Mouse (Mus musculus): ENCODE measurements around the gene Nlrc5.
"Not testable (repeated sequence)": the region's sequence is repeated elsewhere in the genome, so short reads cannot be mapped to it uniquely, and the experiment has no call there.

Gene Nlrc5

DNA sequence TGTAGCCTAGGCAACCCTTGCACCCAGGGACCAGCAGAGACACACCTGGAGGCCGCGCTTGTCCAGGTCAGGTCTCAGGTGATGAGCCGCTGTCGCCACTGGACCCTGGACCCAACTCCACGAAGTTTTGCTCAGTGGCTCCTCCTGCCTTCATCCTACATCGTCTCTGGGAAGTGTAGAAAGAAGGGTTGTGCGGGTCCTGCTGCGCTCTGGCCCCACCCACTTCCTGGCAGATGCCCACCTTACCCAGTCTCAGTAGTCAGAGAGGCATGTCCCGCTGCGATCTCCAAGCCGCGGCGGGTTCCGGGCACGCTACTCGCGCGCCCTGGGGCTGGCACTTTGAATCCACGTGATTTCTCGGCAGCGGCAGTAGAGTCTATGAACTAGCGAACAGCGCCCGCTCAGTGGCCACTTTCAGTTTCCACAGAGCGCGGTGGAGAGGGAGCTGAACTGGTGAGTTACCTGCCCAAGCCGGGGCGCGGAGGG is at the start of gene Nlrc5:
TSS of gene Nlrc5 (plus strand) at position 376 of the 486 bp plus-strand sequence.
- DNase-seq (ENCODE audit: low spot score) = peak; percentile 70

DNA sequence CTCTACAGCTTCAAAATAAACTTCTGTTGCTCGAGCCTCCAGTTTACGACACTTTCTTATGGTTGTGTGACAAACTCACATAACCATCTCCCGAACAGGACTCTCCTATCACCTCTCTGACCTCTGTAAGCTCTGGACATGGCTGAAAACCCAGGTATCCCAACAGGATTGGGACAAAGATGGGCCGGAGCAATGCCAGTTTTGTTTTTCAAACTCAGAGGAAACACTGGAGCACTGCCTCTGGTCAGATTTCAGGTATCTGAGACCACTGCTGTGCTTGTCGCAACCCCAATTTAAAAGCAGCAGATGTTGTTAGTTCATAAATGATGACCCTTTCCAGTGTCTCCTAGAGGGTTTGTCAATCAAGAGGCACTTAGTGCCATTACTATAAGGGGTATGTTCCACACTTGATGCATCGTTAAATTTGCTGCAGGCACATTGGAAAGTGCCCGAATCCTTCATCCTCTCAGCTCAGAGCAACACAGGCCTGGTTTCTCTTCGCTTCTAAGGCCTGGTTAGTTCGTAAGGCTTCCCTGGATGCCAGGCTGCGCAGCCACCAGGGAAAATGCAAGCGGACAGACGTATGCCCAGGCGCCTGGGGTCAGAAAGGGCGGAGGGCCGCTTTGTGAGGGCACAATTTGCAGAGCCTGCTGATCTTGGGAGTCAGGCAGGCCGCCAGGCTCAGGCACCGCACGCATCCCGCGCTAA is 48.5 kb upstream of the Nlrc5 start:
- DNase-seq (ENCODE audit: low spot score) = no peak

DNA sequence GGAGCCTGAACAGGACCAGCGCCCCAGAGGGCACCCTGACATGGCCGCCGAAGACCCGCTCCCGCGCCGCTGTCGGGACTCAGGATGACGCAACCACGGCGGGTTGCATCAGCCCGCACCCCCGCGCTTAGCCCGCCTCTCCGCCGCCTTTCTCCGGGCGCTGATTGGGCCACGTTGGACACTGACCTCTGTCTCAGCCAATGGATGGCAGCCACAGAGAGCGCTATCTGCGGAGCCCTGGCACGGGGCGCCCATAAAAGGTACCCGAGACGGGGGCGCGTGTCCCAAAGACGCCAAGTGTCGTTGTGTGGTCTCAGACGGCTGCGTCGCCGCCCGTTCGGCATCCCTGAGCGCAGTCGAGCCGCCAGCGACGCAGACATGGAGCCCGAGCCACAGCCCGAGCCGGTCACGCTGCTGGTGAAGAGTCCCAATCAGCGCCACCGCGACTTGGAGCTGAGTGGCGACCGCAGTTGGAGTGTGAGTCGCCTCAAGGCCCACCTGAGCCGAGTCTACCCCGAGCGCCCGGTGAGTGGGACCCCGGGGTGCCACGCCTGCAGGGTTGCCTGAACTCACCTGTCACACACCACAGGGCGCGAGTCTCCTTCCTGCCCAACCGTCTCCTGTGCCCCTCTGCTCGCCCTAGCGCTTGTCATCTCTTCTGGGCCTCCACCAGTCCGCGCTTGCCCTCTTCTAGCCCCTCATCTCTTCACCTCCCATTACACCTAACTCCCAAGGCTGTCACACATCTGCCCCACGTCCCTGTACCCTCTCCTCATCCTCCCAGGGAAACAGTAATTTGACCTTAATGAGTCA is 47.7 kb upstream of the Nlrc5 start, which contains the start of gene Herpud1:
TSS of gene Herpud1 (plus strand) at position 225 of the 813 bp plus-strand sequence.
- DNase-seq (ENCODE audit: low spot score) = peak; percentile 96

DNA sequence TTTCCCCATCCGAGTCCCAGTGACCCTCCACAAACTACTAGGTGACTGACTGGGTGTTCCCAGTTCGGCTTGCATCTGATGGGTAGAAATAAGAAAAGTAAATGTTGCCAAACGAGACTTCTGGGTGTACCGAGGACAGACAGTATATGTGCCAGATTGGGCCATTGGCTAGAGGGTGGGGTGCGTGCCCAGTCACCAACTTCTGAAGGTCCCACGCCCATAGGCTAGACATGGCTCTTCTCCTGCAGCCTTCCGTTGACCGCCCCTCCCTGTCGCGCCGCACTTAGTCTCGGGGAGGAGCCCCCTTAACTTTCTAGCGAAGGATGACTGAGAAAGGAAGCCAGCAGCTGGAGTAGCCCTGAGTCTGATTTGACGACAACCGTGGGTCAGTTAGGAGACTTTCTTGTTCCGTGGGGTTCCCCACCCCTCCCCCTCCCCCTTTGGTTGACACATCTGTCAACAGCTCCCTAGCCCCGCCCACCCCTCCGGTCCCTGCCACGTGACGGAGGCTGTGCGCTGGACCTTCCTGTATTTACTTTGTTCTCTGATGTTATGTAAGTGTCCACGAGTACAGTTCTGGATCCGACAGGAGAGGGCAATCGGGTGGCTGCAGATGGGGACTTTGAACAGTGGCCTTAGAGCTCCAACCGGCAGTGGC is 47.0 kb upstream of the Nlrc5 start:
- peak; percentile 87 for DNase-seq (ENCODE audit: low spot score)

DNA sequence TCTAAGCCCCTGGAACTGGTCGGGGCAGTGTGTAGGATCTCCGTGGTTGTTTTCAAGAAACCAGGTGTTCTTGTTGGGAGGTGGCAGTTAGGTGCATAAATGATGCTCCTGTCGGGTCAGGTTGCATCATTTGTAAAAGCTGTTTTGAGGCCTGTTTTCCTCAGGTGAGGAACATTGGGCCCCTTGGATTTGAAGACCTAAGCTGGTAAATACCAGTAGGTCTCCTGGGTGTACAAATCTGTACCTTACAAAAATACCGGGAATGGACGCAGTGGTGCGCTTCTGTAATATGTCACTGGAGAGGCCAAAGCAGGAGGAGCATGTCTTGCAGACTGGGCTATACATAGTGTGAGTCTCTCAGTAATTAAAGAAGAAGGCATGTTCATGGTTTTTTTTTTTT is 46.4 kb upstream of the Nlrc5 start:
- DNase-seq (ENCODE audit: low spot score) = peak; percentile 9

DNA sequence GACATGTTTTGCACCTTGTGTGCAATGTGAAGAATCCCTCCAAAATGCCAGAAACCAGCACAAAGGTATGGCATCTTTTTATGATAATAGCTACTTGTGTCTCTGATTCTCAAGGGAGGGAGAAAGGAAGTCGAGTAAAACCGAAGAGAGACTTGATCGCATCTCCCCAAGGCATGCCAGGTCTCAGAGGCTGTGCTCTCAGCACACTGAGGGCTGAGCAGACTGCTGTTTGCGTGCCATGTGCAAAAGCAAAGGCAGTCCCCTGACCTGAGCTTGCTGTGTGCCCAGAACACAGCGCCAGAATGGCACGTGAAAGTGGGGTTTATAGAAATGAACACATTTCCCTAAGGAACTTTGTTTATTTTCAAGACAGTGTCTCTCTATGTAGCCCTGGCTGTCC is 44.6 kb upstream of the Nlrc5 start:
- DNase-seq (ENCODE audit: low spot score) = no peak

DNA sequence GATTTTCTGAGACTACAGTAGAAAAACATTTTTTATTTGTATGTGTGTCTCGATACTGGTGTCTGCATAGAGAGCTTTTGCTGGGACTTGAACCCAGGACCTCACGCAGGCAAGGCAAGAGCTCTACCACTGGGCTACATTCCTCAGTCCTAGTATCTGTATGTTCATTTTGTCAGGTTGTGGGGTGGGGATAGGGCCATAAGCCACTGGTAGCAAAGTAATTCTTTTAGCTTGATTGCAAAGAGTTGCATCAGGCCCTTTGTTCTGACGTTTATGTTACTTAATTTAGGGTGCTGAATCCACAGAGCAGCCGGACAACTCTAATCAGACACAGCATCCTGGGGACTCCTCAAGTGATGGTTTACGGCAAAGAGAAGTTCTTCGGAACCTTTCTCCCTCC is 43.7 kb upstream of the Nlrc5 start:
- DNase-seq (ENCODE audit: low spot score) = no peak

DNA sequence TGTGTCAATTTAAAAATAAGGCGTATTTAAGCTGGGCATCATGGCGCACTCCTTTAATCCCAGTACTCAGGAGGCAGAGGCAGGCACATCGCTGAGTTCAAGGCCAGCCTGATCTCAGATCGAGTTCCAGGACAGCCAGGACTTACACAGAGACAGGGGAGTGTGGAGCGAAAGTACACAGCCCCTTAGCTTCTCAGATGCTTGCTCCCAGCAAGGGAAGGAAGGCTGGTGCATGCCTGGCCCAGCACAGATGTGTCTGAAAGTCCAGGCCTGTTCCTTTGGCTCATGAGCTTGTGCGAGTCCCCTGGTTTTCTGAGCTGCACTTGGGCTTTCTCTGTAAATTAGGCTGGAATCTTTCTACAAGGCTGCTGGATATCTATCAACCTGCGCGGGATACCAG is 43.2 kb upstream of the Nlrc5 start:
- no peak for DNase-seq (ENCODE audit: low spot score)

DNA sequence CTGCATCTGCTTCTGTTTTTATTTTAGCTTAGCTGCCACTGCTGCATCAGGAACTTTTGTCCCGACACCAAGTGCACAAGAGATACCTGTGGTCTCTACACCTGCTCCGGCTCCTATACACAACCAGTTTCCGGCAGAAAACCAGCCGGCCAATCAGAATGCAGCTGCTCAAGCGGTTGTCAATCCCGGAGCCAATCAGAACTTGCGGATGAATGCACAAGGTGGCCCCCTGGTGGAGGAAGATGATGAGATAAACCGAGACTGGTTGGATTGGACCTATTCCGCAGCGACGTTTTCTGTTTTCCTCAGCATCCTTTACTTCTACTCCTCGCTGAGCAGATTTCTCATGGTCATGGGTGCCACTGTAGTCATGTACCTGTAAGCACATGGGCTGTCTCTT is 42.0 kb upstream of the Nlrc5 start:
- peak; percentile 54 for DNase-seq (ENCODE audit: low spot score)

DNA sequence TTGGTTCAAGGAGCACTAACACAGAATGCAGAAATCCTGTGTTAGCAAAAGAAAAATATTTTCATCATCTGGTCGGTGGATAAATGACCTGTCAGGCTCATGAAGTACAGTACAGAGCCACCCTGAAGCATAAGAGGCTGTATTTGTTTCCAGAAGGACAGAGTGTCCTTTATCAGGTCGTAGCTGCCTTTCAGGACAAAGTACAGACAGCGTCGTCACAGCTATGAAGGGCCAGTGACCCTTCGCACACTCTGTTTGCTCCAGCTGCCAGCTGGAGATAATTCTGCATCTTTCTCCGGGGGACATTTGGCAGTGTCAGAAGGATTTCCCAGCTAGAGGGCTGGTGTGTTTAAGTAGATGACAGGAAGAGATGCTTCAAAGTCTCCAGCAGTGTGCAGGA is 41.5 kb upstream of the Nlrc5 start:
- no peak for DNase-seq (ENCODE audit: low spot score)

DNA sequence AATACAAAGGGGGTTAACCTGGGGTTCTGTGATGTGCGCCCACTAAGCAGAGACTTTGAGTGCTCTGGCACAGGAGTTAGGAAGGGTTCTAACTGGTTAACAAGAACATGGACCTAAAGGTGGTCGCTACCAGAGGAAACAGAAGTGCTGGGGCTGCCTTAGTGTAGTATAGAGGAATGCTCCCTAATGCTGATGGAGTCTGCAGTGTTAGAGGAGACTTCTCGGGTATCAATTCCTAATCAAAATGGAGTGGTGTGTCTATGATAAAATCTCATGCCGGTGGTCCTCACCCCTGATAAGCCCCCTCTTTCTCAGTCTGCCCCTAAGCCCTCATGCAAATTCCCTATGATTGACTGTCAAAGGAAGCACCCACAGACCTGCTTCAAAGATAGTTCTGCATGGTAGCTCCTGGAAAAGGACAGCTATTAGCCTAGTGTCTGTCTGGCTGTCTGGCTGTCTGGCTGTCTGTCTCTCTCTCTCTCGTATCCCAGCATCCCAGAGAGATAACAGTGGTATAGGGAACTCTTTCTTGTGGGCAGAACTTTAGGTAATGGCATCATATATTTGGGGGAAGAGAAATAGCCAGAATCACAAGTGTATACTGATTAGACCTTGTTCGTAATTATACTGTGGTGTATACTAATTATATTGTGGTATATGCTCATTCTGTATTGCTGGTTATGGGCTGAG is 38.2 kb upstream of the Nlrc5 start:
- DNase-seq (ENCODE audit: low spot score) = no peak

DNA sequence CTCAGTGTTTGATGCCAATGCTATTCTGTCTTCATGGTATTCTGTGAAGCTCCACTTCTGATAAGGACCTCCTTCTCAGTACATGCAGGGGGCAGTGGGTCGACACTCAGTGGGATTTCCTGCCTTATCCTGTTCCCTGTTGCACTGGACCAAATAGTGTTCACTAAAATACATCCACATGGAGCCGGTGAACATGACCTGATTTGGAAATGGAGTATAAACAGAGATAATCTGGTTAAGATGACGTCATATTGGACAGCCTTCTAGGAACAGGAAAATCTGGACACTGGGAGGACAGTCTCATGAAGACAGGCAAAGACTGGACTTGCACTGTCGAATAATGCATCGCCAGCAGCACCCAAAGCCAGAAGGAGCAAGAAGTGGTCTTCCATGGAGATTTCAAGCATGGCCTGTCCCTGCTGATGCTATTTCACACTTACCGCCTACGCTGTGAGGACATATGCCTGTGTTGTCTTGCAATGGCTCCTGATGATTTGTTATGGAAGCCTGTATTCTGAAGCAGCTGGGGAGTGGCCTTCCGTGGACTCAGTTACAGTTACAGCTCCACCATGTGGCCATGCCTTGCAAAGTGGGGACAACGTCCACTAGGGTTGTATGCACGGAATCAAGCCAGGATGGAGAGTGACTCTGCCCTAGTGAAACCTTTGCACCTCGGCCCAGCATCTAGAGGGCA is 37.0 kb upstream of the Nlrc5 start:
- peak; percentile 54 for DNase-seq (ENCODE audit: low spot score)

DNA sequence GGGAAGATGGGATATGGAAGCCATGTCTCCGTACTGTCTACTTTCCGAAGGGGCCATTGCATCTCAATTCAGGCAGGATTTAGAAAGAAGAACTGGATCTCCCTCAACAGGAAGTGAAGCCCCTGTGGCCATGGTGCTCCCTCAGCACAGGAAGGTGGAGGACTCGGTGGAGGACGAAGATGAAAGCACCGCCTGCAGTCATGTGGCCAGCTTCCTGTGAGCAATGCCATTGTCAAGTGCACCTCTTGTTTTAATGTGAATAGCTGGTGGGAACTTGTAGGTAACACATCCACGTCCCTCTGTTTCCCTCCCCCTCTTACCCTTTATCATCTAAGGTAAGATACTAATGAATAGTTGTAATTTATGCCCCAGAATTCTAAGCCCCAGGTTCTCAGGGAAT is 35.6 kb upstream of the Nlrc5 start:
- DNase-seq (ENCODE audit: low spot score) = no peak

DNA sequence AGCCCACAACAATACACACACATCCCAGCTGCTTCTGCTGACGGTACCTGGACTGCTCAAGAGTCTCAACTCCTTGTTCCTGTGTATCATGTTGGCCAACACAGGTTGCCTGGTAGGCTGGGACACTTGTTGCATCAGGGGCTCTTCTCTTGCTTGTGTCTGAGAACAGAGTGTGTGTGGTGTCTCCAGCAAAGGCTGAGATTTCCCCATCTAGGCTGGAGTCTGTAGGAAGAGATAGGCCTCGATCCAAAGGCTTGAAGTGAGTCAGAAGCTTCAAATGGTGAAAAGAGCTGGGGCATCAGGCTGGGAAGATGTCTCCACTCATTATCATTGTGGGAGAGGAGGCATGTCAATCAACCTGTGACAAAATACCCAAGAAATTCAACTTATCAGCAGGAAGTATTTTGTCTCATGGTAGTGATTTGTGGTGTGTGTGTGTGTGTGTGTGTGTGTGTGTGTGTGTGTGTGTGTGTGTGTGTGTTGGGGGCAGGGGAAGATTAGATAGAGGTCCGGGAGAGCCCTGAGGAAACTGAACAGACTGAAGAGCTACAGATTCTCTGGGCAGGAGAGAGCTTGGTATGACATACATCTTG is 34.7 kb upstream of the Nlrc5 start:
- no peak for DNase-seq (ENCODE audit: low spot score)

DNA sequence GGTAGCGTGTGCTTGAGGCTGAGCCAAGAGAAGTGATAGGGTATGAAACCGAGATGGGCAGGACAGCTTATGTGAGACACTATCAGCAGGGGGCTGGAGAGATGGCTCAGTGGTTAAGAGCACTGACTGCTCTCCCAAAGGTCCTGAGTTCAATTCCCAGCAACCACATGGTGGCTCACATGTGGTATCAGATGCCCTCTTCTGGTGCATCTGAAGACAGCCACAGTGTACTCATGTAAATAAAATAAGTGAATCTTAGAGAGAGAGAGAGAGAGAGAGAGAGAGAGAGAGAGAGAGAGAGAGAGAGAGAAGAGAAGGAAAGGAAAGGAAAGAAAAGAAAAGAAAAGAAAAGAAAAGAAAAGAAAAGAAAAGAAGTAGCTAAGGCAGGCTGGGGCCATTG is 34.2 kb upstream of the Nlrc5 start:
- not testable (repeated sequence) for DNase-seq (ENCODE audit: low spot score)

DNA sequence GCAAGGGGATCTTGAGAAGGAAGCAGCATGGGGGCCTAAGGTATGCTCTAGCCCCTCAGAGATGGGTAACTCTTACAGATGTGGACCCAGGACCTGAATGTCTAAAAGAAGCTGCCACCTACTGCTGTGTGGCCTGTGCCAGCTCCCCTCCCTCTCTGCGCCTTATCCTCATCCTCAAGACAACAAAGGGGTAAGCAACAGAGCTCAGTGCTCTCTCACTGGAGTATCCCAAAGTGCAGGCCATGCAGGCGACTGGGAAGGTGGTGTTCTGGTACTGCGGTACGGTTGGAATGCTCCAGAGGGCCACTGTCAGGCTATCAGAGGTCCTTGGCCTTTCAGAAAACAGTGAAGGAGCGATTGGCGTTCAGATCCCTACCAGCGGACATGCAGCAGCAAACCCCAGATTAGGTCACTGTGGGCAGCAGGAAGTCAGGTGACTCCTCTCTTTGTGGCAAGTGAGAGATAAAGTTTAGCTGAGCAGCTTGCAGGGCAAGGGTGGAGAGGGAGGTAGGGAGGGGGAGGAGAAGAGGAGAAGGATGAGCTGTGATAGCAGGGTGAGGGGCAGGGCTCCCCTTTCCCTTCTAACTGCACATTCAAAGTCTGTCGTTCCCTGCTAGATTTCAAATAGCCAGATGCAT is 25.6 kb upstream of the Nlrc5 start:
- no peak for DNase-seq (ENCODE audit: low spot score)

DNA sequence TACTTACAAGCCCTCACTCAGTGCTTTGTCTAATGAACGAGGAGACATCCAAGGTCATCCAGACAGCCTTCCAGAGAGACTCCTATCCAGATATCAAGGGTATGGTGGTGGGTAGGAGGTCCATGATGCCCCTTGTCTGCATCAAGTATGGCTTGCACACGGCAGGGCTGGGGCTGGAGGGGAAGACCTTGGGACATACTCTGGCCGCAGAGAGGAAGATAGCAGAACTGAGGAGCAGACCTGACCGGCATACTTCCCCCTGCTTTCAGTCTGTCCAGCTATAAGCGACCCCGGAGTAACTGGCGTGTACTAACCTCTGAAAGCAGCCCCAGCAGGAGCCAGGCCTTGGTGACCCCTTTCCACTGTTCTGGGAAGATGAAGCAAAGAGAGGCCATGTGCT is 24.6 kb upstream of the Nlrc5 start:
- no peak for DNase-seq (ENCODE audit: low spot score)

DNA sequence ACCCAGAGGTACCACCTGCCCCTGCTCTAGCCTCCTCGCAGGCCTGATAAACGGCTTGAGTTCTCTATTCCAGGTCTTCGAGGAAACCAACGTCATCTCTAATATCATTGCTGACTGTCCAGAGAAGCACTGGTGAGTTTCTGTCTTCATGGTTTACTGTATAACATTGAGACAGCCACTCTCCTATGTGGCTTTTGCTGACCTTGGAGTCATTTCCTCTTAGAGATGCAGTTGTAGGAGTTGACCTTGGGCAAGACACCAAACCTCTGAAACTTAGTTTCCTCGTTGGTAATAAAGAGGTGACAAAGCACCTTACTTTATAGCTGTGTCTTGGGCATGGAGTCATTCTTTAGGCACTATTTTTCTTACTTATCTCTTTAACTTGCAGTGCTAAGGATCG is 21.6 kb upstream of the Nlrc5 start:
- DNase-seq (ENCODE audit: low spot score) = no peak

DNA sequence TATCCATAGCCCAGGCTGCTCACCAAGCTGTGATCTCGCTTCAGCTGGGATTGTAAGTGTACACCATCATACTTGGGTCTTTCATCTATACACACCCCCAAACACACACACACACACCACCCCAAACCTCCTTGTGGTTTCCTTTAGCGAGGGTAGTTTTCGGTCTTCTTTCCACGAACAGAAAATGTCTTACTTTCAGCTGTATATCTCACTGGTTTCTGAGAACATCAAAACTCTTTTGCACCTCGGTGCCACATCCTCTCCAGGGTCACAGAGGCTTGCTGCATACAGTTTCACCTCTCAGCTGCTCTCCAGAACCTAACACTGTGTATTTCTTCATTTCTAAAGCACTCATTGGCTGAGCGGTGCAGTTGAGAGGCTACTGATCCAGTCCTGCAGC is 20.6 kb upstream of the Nlrc5 start:
- no peak for DNase-seq (ENCODE audit: low spot score)

DNA sequence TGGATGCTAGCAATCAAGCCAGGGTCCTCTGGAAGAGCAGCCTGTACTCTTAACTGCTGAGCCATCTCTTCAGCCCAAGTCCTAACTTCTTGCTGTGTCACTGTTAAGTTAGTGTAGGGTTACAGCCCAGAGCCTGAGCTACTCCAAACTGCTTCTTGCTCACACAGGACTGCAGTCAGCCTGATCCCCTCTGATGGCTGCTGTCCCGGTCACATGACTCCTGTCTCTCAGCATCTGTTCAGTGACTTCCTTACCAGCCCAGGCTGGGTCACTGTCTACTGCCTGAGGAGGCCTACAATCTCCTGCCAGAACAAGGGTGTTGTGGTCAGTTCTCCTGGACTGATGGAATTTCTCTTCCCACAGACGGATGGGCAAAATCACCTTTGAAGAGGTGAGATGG is 18.9 kb upstream of the Nlrc5 start:
- DNase-seq (ENCODE audit: low spot score) = no peak

DNA sequence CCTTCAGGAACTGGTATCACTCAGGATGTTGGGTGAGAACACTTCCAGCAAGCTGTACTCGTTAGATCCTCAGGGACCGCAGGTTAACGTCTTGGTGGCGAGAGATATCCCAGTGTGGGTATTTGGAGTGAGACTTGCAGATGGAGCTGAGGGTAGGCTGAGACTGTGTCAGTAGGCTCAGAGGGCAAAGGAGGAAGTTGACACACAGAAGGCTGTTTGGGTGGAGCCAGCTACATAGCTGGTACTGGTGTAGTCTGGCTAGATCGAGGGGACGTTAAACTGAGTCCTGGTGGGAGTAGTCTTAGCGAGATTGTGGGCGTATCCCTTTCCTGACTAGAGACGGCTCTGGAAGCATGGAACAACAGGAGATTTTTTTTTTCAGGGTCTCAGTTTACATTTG is 16.1 kb upstream of the Nlrc5 start:
- no peak for DNase-seq (ENCODE audit: low spot score)

All from retina, embryonic 14.5 days (tissue).